Mouse (Mus musculus): ENCODE data around the gene Apool. TPM values are rescaled to one million over a fixed set of nuclear protein-coding genes. Genes with fewer than 3 reads are reported as not detected.

Apool gene
- total RNA-seq (2021): 38.1 and 48.1 TPM in 2 replicates
- long read RNA-seq, transcript Apool-201 (9 exons, 1,359 nt): major isoform, 18 of 22 reads
- long read RNA-seq, partial matches to known transcripts: 4 of 22 reads
- long read RNA-seq, other reads (novel, unspliced or antisense): 0 of 22 reads

GRCm38 (mm10) chrX:112310804-112311530, at the start of gene Apool:
TSS of gene Apool (plus strand) at chrX:112311334.
- DNase-seq: peak; percentile 83

GRCm38 (mm10) chrX:112273550-112273949, 37.6 kb upstream of the Apool start:
- DNase-seq: no peak

DNA sequence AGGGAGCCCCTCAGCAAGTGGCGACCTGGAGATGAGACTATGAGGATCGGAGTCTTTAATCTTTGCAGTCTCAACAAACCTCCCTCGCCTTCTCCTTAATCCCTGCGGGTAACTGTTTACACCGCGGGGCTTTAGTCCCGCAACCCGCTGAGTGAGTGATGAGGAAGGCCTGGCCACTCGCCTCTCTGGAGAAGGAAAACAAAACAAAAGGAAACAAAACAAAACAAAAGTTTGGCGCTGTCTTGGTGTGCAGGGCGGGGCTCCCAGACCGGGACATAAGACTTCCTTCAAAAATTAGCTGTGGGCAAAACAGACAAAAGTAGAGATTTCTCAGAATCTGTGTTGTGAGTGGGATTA, 375 bp downstream of the Apool start:
- peak; percentile 4 for DNase-seq

DNA sequence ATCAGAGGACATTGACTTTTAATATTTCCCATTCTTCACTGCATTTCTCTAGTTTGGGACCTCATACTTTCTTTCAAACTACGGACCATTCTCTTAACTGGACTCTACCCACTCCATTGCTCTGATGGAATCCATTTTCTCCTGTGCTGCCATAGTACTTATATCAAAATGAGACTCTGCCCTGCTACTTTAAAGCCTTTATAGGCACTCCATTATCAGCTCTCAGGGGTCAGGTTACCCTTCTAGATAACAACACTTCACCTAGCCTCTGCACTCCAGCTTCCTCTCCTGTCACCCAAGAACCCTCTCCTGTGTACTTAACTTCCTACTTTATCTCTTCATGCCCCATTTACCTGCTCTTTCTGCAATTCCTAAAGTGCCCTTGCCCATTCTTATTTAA, 960 bp downstream of the Apool start:
- DNase-seq: no peak

DNA sequence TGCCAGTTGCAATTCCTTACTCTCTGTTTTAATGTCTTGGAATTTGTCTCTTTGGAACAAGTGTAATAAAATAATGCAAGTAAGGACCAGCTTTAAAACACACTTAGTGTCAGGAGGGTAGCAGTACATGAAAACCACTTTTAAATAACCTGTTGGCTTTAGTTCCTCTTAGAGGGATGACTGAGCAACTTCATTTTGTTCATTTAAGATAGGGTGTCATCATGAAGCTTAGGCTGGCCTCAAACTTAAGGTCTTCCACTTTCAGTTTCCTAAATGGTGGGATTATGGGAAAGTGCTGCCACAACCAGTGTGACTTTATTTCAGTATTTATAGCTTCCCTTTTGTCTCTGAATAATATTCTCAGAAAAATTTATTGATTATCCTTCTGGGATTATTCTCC, 9.1 kb downstream of the Apool start:
- no peak for DNase-seq

DNA sequence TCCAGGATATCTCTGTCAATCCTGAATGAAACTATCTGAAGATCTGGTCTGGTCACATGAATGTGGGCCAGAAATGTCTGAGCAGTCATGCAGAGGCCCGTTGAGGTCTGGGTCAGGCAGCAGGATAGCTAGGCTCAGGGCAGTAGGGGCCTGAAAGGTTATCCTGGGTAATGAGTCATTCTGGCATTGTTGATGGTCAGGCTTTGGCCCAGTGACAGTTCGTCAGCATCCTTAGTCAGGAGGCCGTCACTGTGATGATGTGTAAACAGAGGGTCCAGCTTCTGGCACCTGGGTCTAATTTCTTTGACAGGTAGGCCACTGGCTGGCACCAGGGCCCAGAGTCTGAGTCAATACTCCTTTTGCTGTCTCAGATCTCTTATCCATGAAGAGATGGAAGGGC, 28.4 kb downstream of the Apool start:
- DNase-seq: peak; percentile 3

GRCm38 (mm10) chrX:112347467-112348394, 36.6 kb downstream of the Apool start:
- DNase-seq: no peak

- no peak for DNase-seq
These were observed 37.3 kb downstream of the Apool start for GRCm38 (mm10) chrX:112348395-112348791.

DNA sequence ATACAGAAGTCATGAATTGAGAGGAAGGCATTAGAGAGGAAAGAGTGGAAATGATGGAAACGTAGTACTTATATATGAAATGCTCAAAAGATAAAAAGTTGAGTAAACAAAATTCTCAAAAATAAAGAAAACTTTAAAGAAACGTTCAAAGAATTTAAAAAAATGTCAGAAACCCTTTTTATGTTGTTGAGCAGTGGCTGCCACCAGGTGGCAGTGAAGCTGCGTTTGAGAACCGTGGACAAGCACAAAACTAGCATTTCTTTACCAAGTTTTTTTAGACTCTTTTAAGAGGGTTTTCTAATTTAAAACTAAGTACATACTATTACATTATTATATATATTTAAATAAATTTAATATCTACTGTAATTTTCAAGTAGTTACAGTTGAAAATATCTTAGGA, 57.3 kb downstream of the Apool start:
- DNase-seq: no peak

DNA sequence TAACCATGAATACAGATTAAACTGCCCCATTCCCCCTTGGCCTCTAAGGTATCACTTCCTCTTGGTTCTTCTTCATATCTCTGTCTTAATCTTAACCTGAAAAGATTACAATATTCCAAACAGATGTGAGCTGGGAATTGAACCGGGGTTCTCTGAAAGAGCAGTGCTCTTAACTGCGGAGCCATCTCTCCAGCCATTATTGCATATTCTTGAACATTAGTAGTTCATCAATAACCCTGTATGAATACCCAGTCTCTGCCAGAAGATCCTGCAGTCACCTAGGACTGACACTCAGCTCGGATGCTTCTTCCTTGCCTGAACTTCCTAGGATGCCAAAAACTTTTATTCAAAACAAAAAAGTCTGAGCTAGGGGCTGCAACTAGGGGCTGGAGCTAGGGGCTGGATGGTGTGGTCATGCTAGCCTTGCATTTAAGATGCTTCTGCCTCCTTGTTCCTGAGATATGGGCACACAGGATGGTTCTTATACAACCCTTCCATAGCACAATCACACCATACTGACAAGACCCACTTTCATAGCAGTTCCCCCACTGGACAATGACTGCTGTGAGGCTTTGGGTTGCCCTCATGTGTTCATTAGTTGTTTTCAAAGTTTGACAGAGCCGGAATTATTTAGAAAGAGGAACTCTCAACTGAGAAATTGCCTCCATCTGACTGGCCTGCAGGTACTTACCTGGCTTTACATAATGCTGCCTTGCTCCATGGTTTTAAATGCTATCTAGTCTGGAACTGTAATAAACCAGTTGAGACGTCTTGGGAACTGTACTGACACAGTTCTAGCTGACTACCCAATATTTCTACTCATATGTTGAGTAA, 59.7 kb downstream of the Apool start:
- DNase-seq: peak; percentile 10

DNA sequence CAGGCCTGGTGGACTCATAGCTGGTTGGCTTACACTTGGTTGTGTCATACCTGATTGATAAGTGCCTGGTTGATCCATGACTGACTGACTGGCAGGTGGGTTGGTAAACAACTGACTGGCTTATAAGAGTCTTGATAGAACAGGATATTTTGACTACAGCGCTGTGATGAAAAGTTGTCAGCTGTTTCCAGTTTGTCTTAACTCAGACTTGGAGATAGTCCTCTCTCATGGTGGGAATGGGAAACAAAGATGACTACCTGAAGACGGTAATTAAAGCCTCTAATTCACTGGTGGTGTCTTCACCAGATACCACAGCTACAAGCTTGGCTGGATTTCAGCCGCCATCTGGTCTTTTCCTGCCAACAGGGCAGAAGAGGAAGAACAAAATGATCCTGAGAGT, 95.5 kb downstream of the Apool start, which contains the start of gene Satl1:
Gene Satl1 (minus strand): TSS at position 101 of the 400 bp plus-strand sequence.
- no peak for DNase-seq

- DNase-seq: no peak
These were observed 101.2 kb downstream of the Apool start for GRCm38 (mm10) chrX:112412309-112412708.

Other genes starting within 250 kb of the Apool start
- 1.9 and 2.9 TPM in 2 replicates for gene 4933403O08Rik, start 72.3 kb upstream of the Apool start, total RNA-seq (2021)
- gene Satl1, start 95.4 kb downstream of the Apool start, total RNA-seq (2021): not detected in 2 replicates
- gene 2010106E10Rik, start 183.9 kb downstream of the Apool start, total RNA-seq (2021): not detected in 2 replicates

All from adrenal gland, postnatal 25 days (tissue).